Mouse (Mus musculus) liver, postnatal 0 days (tissue): Measurements from ENCODE around the gene Crym. TPM values are rescaled to one million over a fixed set of nuclear protein-coding genes. Genes with fewer than 3 reads are reported as not detected.

ENCODE experiments used
- ATAC-seq: fragments of 200-750 bp; cut with Nextera tagmentation; 2 replicates; pipeline ENCODE4 v1.8.0; 2017; ENCODE audit warnings: mild to moderate bottlenecking, moderate library complexity
- DNase-seq: peaks from one replicate; pipeline ENCODE4 v3.0.0-alpha.2; 2016
- H3K27ac ChIP-seq: fragments of 300-500 bp; sonication (generic); 2 replicates; pipeline ENCODE4 v1.5.1; 2014; ENCODE audit warnings: antibody characterized with exemption, moderate library complexity, mild to moderate bottlenecking, low read depth
- H3K27me3 ChIP-seq: fragments of 300-500 bp; sonication (generic); 2 replicates; pipeline ENCODE4 v1.6.1; 2014; ENCODE audit warnings: low read length, control low read depth, mixed read lengths; ENCODE audit not compliant: insufficient read depth
- H3K36me3 ChIP-seq: fragments of 300-500 bp; sonication (generic); replicated peaks from 2 replicates; pipeline ENCODE4 v1.6.1; 2014; ENCODE audit warnings: mild to moderate bottlenecking, control low read depth, low read length, moderate library complexity, mixed read lengths; ENCODE audit not compliant: insufficient read depth
- H3K4me1 ChIP-seq: fragments of 300-500 bp; sonication (generic); 2 replicates; pipeline ENCODE4 v1.6.1; 2014; ENCODE audit warnings: antibody characterized with exemption, mild to moderate bottlenecking, control low read depth; ENCODE audit not compliant: insufficient read depth
- H3K4me2 ChIP-seq: fragments of 300-500 bp; sonication (generic); 2 replicates; pipeline ENCODE4 v1.6.1; 2014; ENCODE audit warnings: low read depth, mild to moderate bottlenecking, low read length, moderate library complexity, mixed read lengths
- H3K4me3 ChIP-seq: fragments of 300-500 bp; sonication (generic); 2 replicates; pipeline ENCODE4 v1.5.1; 2014; ENCODE audit warnings: low read depth, low read length
- H3K9ac ChIP-seq: fragments of 300-500 bp; sonication (generic); replicated peaks from 2 replicates; pipeline ENCODE4 v1.6.1; 2014; ENCODE audit warnings: mild to moderate bottlenecking, moderate library complexity
- H3K9me3 ChIP-seq: fragments of 300-500 bp; sonication (generic); 2 replicates; pipeline ENCODE4 v1.6.1; 2016; ENCODE audit warnings: mild to moderate bottlenecking, control low read depth, low read length, mixed read lengths
- CTCF ChIP-seq: sonication (generic); IDR thresholded peaks from 2 replicates; pipeline ENCODE4 v1.5.1; 2016; ENCODE audit warnings: antibody characterized with exemption, low read depth
- EP300 ChIP-seq: IDR thresholded peaks from 2 replicates; pipeline ENCODE4 v1.6.1; 2016; ENCODE audit warnings: antibody characterized with exemption, low read depth, mild to moderate bottlenecking
- WGBS: fragments of 180-500 bp; shearing (Covaris S2); extraction: QIAGEN DNeasy Blood & Tissue Kit; methylation state at CpG from one replicate; pipeline ENCODE4 v1.1.7; 2014; ENCODE audit not compliant: insufficient replicate concordance; 5-methylcytosine and 5-hydroxymethylcytosine counted together
- polyA plus RNA-seq: library from polyadenylated mRNA; unstranded; fragments of >200 nt; fragmentation: Nextera tagmentation; extraction: Ambion mirVana; gene quantifications from 2 replicates; pipeline ENCODE4 v1.2.1, GENCODE M21; 2015

Crym gene
- polyA plus RNA-seq, 1 experiment from 2014 or later, result 0.29 TPM

DNA sequence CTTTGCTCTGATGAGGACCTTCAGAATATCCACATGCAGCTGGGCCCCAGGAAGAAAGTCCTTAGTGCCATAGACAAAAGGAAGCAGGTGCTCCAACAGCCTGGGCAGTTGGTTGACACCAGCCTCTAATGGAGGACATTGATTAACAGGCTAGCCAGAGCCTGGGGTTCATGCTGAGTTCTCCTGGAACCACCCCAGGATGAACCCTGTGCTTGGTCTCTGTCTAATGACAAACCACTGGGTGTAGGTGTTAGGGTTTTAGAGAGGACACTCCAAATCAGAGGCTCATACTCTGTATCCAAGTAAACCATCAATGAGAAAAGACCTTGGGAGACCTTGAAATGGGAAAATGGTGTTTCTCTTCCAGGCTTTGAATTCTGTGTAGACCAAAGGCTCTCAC, 19.0 kb downstream of the Crym start:
- Histone ChIP-seq H3K4me3 (no peak overlapping the region), H3K4me1 (no peaks in the 10 kb centered on the region), H3K27ac (no peak overlapping the region), H3K36me3 (peaks cover 10% of the 10 kb centered on the region; the same call in 1 of the 2 replicates), H3K27me3 (no peaks in the 10 kb centered on the region), H3K4me2 (no peak overlapping the region), H3K9ac (no peak overlapping the region), H3K9me3 (no peaks in the 10 kb centered on the region)
- no peak for DNase-seq
- TF ChIP-seq CTCF, result no peak
- no peak for TF ChIP-seq EP300
- ATAC-seq, result no peak

DNA sequence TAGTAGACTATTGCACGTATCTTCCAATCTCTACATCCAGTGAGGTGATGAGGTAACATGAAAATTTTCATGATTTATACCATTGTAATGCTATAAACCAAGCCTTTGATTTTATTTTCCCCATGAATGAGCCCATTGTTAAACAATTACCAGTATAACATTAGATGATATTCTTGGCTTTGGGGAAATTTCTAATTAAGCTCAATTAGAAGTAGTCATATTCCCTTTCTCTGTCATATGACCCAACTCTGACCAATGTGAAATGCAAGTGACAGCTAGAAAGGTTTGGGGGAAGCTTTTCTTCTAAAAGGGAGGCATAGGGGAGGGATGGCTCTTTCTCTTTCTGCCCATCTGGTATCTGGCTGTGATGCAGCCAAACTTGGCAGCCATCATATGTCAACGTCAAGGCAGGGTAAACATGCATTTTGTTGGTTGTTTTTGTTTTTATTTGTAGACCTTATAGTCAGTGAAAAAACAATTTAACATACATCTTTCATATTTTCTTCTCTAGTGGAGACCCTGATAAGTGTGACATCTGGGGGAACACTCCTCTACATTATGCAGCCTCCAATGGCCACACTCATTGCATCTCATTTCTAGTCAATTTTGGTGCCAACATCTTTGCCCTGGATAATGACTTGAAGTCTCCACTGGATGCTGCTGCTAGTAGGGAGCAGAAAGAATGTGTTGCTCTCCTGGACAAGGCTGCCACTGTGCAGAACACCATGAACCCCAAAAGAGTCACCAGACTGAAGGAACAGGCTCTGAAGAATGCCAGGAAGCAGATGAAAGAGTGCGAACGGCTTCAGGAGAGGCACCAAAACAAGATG, 20.3 kb downstream of the Crym start:
- no peak for DNase-seq
- Histone ChIP-seq H3K4me2 (no peak overlapping the region), H3K4me3 (no peak overlapping the region), H3K9me3 (no peaks in the 10 kb centered on the region), H3K4me1 (no peaks in the 10 kb centered on the region), H3K27ac (no peak overlapping the region), H3K36me3 (peaks cover 10% of the 10 kb centered on the region; the same call in 1 of the 2 replicates), H3K9ac (no peak overlapping the region), H3K27me3 (no peaks in the 10 kb centered on the region)
- no peak for TF ChIP-seq CTCF
- TF ChIP-seq EP300, result no peak
- 81% methylated on average over 4 of the region's 4 CpGs for WGBS
- no peak for ATAC-seq

DNA sequence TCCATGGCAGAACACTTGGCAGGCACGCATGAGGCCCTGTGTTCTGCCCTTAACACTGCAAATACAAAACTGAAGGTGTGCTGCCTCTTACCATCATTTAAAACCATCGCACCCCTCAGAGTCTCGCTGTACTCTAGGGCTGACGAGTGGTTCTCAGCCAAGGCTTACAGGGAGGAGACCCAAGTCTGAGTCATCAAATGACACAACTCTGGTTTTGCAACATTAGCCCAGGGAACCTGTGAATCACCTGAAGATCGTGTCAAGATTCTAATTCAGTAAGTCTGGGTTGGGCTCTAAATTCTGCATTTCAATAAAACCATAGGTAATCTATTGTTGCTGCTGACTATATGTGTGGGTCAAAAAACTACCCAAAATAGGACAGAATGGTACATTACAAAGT, 21.4 kb downstream of the Crym start:
- Histone ChIP-seq H3K36me3 (peaks cover 10% of the 10 kb centered on the region; the same call in 1 of the 2 replicates), H3K4me1 (no peaks in the 10 kb centered on the region), H3K9ac (no peak overlapping the region), H3K4me2 (no peak overlapping the region), H3K9me3 (no peaks in the 10 kb centered on the region), H3K4me3 (no peak overlapping the region), H3K27ac (no peak overlapping the region), H3K27me3 (no peaks in the 10 kb centered on the region)
- WGBS, result 65% methylated on average over 5 of the region's 5 CpGs
- ATAC-seq (peak; percentile 74), DNase-seq (no peak)
- peak; percentile 43; the same call in 1 of the 2 replicates for TF ChIP-seq EP300
- TF ChIP-seq CTCF, result no peak

DNA sequence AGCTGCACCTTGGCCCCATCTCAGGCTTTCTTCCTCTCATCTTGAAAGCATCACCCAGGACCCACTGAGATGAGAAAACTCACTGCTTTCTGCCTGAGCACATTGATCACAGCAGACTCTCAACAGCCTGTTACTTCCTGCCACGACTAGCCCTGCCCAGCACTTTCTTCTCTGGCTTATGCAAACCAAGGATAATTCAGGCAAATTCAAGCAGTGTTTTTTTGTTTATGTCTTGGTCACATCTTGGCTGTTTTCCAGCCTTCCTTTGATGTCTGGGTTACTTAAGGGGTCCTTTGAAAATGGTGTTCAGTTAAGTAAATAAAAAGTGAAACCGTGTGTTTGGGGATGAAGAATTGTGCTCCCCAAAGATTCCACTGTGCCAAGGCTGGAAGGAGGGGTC, 23.0 kb downstream of the Crym start:
- peaks cover 10% of the 10 kb centered on the region; the same call in 1 of the 2 replicates for H3K36me3 ChIP-seq
- no peak overlapping the region for H3K4me3 ChIP-seq
- no peaks in the 10 kb centered on the region for H3K4me1 ChIP-seq
- no peak overlapping the region for H3K9ac ChIP-seq
- H3K27ac ChIP-seq, result no peak overlapping the region
- TF ChIP-seq CTCF (no peak), EP300 (no peak)
- H3K27me3 ChIP-seq, result no peaks in the 10 kb centered on the region
- H3K4me2 ChIP-seq, result no peak overlapping the region
- no peaks in the 10 kb centered on the region for H3K9me3 ChIP-seq
- ATAC-seq (no peak), DNase-seq (no peak)
- WGBS, result 14% methylated on average over 2 of the region's 2 CpGs

DNA sequence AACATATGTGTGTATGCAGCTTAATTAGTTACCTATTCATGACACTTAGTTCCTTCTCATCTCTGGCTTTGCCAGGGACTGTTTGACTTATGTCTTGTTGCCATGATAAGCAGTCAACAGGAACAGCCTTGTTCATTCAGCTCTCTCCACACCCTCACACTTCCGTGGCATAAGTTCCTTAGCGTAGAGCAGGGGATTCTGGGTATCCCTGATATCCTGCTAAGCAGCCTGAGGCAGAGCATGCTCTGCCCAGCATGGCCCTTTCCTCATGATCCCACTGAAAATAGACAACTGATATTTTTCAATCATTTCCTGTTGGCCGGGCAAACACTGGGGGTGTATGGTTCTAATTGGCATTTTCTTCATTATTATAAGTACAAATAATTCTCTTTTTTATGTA, 24.3 kb downstream of the Crym start:
- no peaks in the 10 kb centered on the region for H3K27me3 ChIP-seq
- H3K4me1 ChIP-seq, result no peaks in the 10 kb centered on the region; the same call in 1 of the 2 replicates
- peaks cover 8% of the 10 kb centered on the region; the same call in 1 of the 2 replicates for H3K36me3 ChIP-seq
- no peak for DNase-seq
- no peak overlapping the region for H3K9ac ChIP-seq
- 76% methylated on average over 3 of the region's 3 CpGs for WGBS
- H3K9me3 ChIP-seq, result no peaks in the 10 kb centered on the region
- no peak overlapping the region for H3K27ac ChIP-seq
- TF ChIP-seq EP300, result no peak
- no peak for TF ChIP-seq CTCF
- no peak for ATAC-seq
- 0 out of 2 replicates have a peak overlapping the region, but pooled peaks have one; percentile 18 for H3K4me2 ChIP-seq
- H3K4me3 ChIP-seq, result no peak overlapping the region

DNA sequence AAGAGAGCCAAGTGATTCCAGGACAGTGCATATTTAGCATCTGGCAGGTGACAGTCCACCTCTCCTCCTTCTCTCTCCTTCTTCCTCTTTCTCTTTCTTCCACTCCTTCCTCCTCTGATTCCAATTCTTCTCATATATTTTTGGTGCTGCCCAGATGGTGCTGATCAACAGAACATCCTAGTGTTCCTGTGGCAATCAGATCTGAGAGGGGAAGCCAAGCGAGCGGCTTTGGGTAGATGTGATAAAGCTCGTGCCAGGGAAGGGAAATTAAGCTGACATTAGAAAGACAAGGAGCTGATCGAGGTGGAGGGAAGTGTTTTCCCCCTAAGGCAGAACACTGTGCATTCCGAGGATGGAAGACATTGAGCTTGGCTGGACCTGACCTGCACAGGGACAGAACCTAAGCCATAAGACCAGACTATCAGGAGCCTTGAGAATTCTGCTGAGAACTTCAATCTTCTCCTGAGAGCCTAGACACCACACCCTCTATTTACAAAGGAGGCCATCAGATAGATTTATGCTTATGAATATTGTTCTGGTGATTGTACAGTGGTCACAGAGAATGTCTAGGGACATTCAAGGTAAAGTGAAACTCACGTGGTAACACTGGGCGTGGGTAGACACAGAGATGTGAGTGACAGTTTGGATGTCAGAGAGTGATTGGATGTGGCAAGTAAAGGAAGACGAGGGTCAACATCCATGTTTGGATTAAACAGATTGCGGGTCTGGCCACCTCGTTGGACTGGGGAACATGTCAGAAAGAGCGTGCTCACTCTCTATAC, 27.0 kb downstream of the Crym start:
- H3K27me3 ChIP-seq, result no peaks in the 10 kb centered on the region
- H3K4me2 ChIP-seq, result peak overlapping the region; percentile 65
- ATAC-seq (peak; percentile 58), DNase-seq (no peak)
- no peaks in the 10 kb centered on the region; the same call in 1 of the 2 replicates for H3K4me1 ChIP-seq
- peak overlapping the region; percentile 60; the same call in 1 of the 2 replicates for H3K9ac ChIP-seq
- H3K36me3 ChIP-seq, result no peaks in the 10 kb centered on the region
- peak overlapping the region; percentile 42 for H3K4me3 ChIP-seq
- no peaks in the 10 kb centered on the region for H3K9me3 ChIP-seq
- 54% methylated on average over 11 of the region's 11 CpGs for WGBS
- H3K27ac ChIP-seq, result peak overlapping the region; percentile 86
- TF ChIP-seq CTCF (no peak), EP300 (no peak)
